Mouse (Mus musculus): ENCODE results near the gene Cers1. TPM values are rescaled to one million over a fixed set of nuclear protein-coding genes. Genes with fewer than 3 reads are reported as not detected.

The Cers1 gene
- total and polyA plus RNA-seq, 3 experiments, result 5.0 to 7.7 TPM; not detected in 1

- TF ChIP-seq JUND (IDR thresholded peaks at IDR 0.05; ENCODE audit: low read depth, low read length) (peak; percentile 66; the same call in 1 of the 2 replicates), GABPA (IDR thresholded peaks at IDR 0.05; ENCODE audit: low read depth, low read length) (no peak)
Observed at GRCm38 (mm10) chr8:70302358-70302890, 13.2 kb upstream of the Cers1 start, which contains the start of the genes Ddx49 and Cope (continued).

- no peaks in the 10 kb centered on the region for H3K9me3 ChIP-seq (replicated peaks; ENCODE audit: insufficient read depth, low read length)
- peaks cover 2 to 6% of the 10 kb centered on the region in 2 experiments for H3K36me3 ChIP-seq (ENCODE audit: control insufficient read depth in 1 of 2, insufficient read depth in 2 of 2, low read length in 2 of 2)
- H3K9ac ChIP-seq (ENCODE audit: control insufficient read depth, low read depth, low read length, poor library complexity, severe bottlenecking), result peak overlapping the region; percentile 93
- peak overlapping the region; percentile 82 for H3K27ac ChIP-seq (ENCODE audit: control insufficient read depth, low read depth, low read length)
- H3K79me2 ChIP-seq (ENCODE audit: control insufficient read depth, insufficient read depth, low read length, poor library complexity), result peaks cover 34% of the 10 kb centered on the region
- H3K4me1 ChIP-seq (ENCODE audit: control insufficient read depth in 1 of 2, insufficient read depth in 2 of 2, low read length in 2 of 2), result peaks cover 4 to 12% of the 10 kb centered on the region in 2 experiments
- H3K27me3 ChIP-seq (ENCODE audit: control insufficient read depth in 1 of 2, insufficient read depth in 2 of 2, low read length in 2 of 2), result no peaks in the 10 kb centered on the region
- TF ChIP-seq POLR2AphosphoS5 (IDR thresholded peaks at IDR 0.05; ENCODE audit: borderline replicate concordance, low read depth, low read length) (no peak), MAX (IDR thresholded peaks at IDR 0.05; ENCODE audit: low read length) (0 out of 2 replicates have a peak, but pooled peaks have one; percentile 2)
- H3K4me3 ChIP-seq (ENCODE audit: control insufficient read depth in 1 of 2, insufficient read depth in 1 of 2, low read depth in 2 of 2, low read length in 2 of 2), result peak overlapping the region; percentile 60 to 91
- no peak for DNase-seq (ENCODE audit: low read depth, low spot score)
Observed at GRCm38 (mm10) chr8:70302901-70303300, 12.7 kb upstream of the Cers1 start.

DNA sequence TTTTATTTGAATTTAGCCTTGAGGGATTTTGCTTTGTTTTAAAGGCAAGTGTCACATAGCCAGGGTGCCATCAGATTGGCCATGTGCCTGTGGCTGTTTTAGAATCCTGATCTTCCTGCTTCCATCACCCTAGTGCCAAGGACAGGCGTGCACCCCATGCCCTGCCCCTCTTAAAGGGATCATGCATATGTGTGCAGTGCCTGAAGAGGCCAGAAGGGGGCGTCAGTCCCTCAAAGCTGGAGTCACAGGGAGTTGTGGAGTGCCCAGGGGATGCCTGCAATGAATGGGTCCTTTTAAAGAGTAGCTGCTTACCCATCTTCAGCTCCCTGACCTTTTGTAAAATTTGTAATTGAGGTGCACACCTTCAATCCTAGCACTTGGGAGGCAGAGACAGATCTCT, 6.3 kb upstream of the Cers1 start:
- Histone ChIP-seq H3K9me3 (replicated peaks; ENCODE audit: insufficient read depth, low read length) (no peaks in the 10 kb centered on the region), H3K27ac (ENCODE audit: control insufficient read depth, low read depth, low read length) (no peak overlapping the region), H3K4me1 (ENCODE audit: control insufficient read depth in 1 of 2, insufficient read depth in 2 of 2, low read length in 2 of 2) (no peaks in the 10 kb centered on the region), H3K9ac (ENCODE audit: control insufficient read depth, low read depth, low read length, poor library complexity, severe bottlenecking) (no peak overlapping the region), H3K79me2 (ENCODE audit: control insufficient read depth, insufficient read depth, low read length, poor library complexity) (no peaks in the 10 kb centered on the region; the same call in 1 of the 2 replicates), H3K27me3 (ENCODE audit: control insufficient read depth in 1 of 2, insufficient read depth in 2 of 2, low read length in 2 of 2) (no peaks in the 10 kb centered on the region), H3K4me3 (ENCODE audit: control insufficient read depth in 1 of 2, insufficient read depth in 1 of 2, low read depth in 2 of 2, low read length in 2 of 2) (no peak overlapping the region), H3K36me3 (ENCODE audit: control insufficient read depth in 1 of 2, insufficient read depth in 2 of 2, low read length in 2 of 2) (peaks cover 0 to 5% of the 10 kb centered on the region in 2 experiments; a peak in 2 of 4 replicates)
- no peak for TF ChIP-seq NELFE (IDR thresholded peaks at IDR 0.05; ENCODE audit: low read depth, low read length)
- TF ChIP-seq MYC (IDR thresholded peaks at IDR 0.05; ENCODE audit: low read depth, low read length), result no peak
- TF ChIP-seq HCFC1 (IDR thresholded peaks at IDR 0.05; ENCODE audit: low read depth, low read length), result no peak
- no peak for TF ChIP-seq GABPA (IDR thresholded peaks at IDR 0.05; ENCODE audit: low read depth, low read length)
- no peak; the same call in 1 of the 2 replicates for TF ChIP-seq SIN3A (IDR thresholded peaks at IDR 0.05; ENCODE audit: low read length)
- TF ChIP-seq ZC3H11A (IDR thresholded peaks at IDR 0.05; ENCODE audit: low read depth, low read length), result peak; percentile 36; the same call in 1 of the 2 replicates
- TF ChIP-seq POLR2A (IDR thresholded peaks at IDR 0.05; ENCODE audit: control insufficient read depth in 1 of 2, insufficient read depth in 1 of 2, low read depth in 1 of 2, low read length in 2 of 2, poor library complexity in 1 of 2), result no peak
- TF ChIP-seq TAL1 (IDR thresholded peaks at IDR 0.05; ENCODE audit: low read length), result no peak
- TF ChIP-seq GATA1 (IDR thresholded peaks at IDR 0.05; ENCODE audit: low read depth, low read length), result no peak
- TF ChIP-seq MAZ (IDR thresholded peaks at IDR 0.05; ENCODE audit: low read depth, low read length), result no peak
- TF ChIP-seq SMC3 (IDR thresholded peaks at IDR 0.05; ENCODE audit: low read depth, low read length), result peak; percentile 62
- no peak for TF ChIP-seq EP300 (IDR thresholded peaks at IDR 0.05; ENCODE audit: low read depth in 1 of 2, low read length in 2 of 2)
- no peak for TF ChIP-seq JUND (IDR thresholded peaks at IDR 0.05; ENCODE audit: low read depth, low read length)
- TF ChIP-seq MEF2A (IDR thresholded peaks at IDR 0.05; ENCODE audit: extremely low read depth, insufficient replicate concordance, low read depth, low read length, poor library complexity, severe bottlenecking), result no peak
- no peak for TF ChIP-seq TCF12 (IDR thresholded peaks at IDR 0.05; ENCODE audit: low read depth, low read length)
- no peak for TF ChIP-seq CHD2 (IDR thresholded peaks at IDR 0.05; ENCODE audit: low read length)
- TF ChIP-seq RAD21 (IDR thresholded peaks at IDR 0.05; ENCODE audit: low read depth, low read length), result peak; percentile 61
- TF ChIP-seq POLR2AphosphoS2 (IDR thresholded peaks at IDR 0.05; ENCODE audit: low read length), result no peak
- TF ChIP-seq MXI1 (IDR thresholded peaks at IDR 0.05; ENCODE audit: low read depth, low read length), result no peak
- TF ChIP-seq UBTF (IDR thresholded peaks at IDR 0.05; ENCODE audit: borderline replicate concordance, insufficient read depth, low read depth, low read length), result no peak
- TF ChIP-seq ZNF384 (IDR thresholded peaks at IDR 0.05; ENCODE audit: low read depth, low read length), result no peak
- TF ChIP-seq CTCF (IDR thresholded peaks at IDR 0.05 in 2 of 3, conservative IDR thresholded peaks at IDR 0.05 in 1 of 3; ENCODE audit: control insufficient read depth in 1 of 3, insufficient read depth in 1 of 3, low read depth in 2 of 3, low read length in 3 of 3, poor library complexity in 1 of 3, severe bottlenecking in 1 of 3), result peak; percentile 73 to 84 (median 79)
- no peak for TF ChIP-seq E2F4 (IDR thresholded peaks at IDR 0.05; ENCODE audit: borderline replicate concordance, low read depth, low read length)
- TF ChIP-seq NRF1 (IDR thresholded peaks at IDR 0.05; ENCODE audit: insufficient read depth, low read depth, low read length, poor library complexity, severe bottlenecking), result no peak
- peak; percentile 72 for DNase-seq (ENCODE audit: low read depth, low spot score)

All from MEL (cell line).